Mouse (Mus musculus) neural tube, embryonic 12.5 days (tissue): ENCODE measurements around the gene Tcf3. TPM values are rescaled to one million over a fixed set of nuclear protein-coding genes. Genes with fewer than 3 reads are reported as not detected.

Experiments
- ATAC-seq: fragments of 200-750 bp; cut with Nextera tagmentation; 2 replicates; pipeline ENCODE4 v1.8.0; 2017; ENCODE audit warnings: low read depth, mild to moderate bottlenecking, moderate TSS enrichment, moderate library complexity; ENCODE audit not compliant: low FRiP score
- H3K27ac ChIP-seq: fragments of 300-500 bp; sonication (generic); 2 replicates; pipeline ENCODE4 v1.5.1; 2016
- H3K27me3 ChIP-seq: fragments of 300-500 bp; sonication (generic); replicated peaks from 2 replicates; pipeline ENCODE4 v1.6.1; 2016; ENCODE audit warnings: mild to moderate bottlenecking
- H3K36me3 ChIP-seq: fragments of 300-500 bp; sonication (generic); 2 replicates; pipeline ENCODE4 v1.6.1; 2016; ENCODE audit warnings: mild to moderate bottlenecking
- H3K4me1 ChIP-seq: fragments of 300-500 bp; sonication (generic); 2 replicates; pipeline ENCODE4 v1.6.1; 2016
- H3K4me2 ChIP-seq: fragments of 300-500 bp; sonication (generic); replicated peaks from 2 replicates; pipeline ENCODE4 v1.6.1; 2016; ENCODE audit warnings: mild to moderate bottlenecking
- H3K4me3 ChIP-seq: fragments of 300-500 bp; sonication (generic); 2 replicates; pipeline ENCODE4 v1.5.1; 2016
- H3K9ac ChIP-seq: fragments of 300-500 bp; sonication (generic); 2 replicates; pipeline ENCODE4 v1.6.1; 2016; ENCODE audit warnings: mild to moderate bottlenecking
- H3K9me3 ChIP-seq: fragments of 300-500 bp; sonication (generic); 2 replicates; pipeline ENCODE4 v1.6.1; 2016; ENCODE audit warnings: mild to moderate bottlenecking
- WGBS: fragments of 180-500 bp; shearing (Covaris S2); methylation state at CpG from one replicate; pipeline ENCODE4 v1.1.7; 2016; 5-methylcytosine and 5-hydroxymethylcytosine counted together
- polyA plus RNA-seq: library from polyadenylated mRNA; unstranded; fragments of >200 nt; fragmentation: Nextera tagmentation; extraction: Ambion mirVana; gene quantifications from 2 replicates; pipeline ENCODE4 v1.2.1, GENCODE M21; 2016

The Tcf3 gene
- polyA plus RNA-seq, 1 experiment from 2014 or later = 166 TPM

DNA sequence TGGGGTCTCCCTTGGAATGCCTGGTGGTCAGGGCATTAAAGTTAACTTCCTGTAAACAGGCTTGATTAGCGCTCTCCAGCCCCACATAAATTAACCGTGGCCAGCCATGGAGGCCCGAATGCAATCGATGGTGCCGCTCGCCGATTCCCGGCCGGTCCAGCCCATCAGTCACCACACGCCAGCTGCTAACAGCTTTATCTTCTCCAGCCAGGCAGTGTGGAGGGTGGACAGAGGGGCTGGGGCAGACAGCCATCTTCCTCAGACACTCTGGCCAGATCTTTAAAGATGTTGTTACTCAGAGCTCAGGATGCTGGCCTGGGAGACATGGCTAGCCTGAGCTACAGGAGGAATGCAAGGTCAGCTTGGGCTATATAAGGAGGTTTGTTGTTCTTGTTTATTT, 20.2 kb upstream of the Tcf3 start:
- Histone ChIP-seq H3K9ac (no peak overlapping the region), H3K36me3 (no peaks in the 10 kb centered on the region)

DNA sequence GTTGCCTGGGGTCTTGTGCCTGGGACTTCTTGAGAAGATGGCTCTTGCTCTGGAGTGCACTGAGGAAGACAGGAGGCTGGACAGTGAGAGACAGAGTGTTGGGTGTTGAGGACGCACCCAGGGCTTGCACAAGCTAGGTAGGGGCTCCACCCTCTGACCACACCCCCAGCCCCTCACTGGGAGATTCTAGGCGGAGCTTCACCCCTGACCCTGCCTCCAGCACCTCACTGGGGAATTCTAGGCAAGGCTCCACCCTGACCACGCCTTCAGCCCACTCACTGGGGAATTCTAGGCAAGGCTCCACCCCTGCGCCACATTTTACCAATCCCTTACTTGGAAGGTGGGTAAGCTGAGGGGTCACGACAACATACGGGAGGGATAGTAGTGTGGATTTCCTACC, 17.2 kb upstream of the Tcf3 start:
- Histone ChIP-seq H3K9me3 (no peaks in the 10 kb centered on the region; the same call in 1 of the 2 replicates), H3K27me3 (peaks cover 32% of the 10 kb centered on the region), H3K27ac (no peak overlapping the region), H3K4me2 (no peak overlapping the region), H3K9ac (no peak overlapping the region), H3K4me1 (no peaks in the 10 kb centered on the region), H3K4me3 (no peak overlapping the region), H3K36me3 (no peaks in the 10 kb centered on the region)
- WGBS = 5% methylated on average over 6 of the region's 6 CpGs
- no peak for ATAC-seq

More for the DNA sequence above, 20.2 kb upstream of the Tcf3 start:
- ATAC-seq = no peak
- H3K4me2 ChIP-seq = no peak overlapping the region
- H3K27me3 ChIP-seq = peaks cover 15% of the 10 kb centered on the region
- no peaks in the 10 kb centered on the region; the same call in 1 of the 2 replicates for H3K9me3 ChIP-seq
- no peaks in the 10 kb centered on the region for H3K4me1 ChIP-seq
- no peak overlapping the region for H3K27ac ChIP-seq
- no peak overlapping the region for H3K4me3 ChIP-seq
- 54% methylated on average over 10 of the region's 10 CpGs for WGBS

- peak overlapping the region; percentile 41 for H3K4me2 ChIP-seq
- H3K4me1 ChIP-seq = peaks cover 7% of the 10 kb centered on the region; the same call in 1 of the 2 replicates
- no peak overlapping the region for H3K4me3 ChIP-seq
- peaks cover 44% of the 10 kb centered on the region for H3K27me3 ChIP-seq
- peak; percentile 51 for ATAC-seq
- no peaks in the 10 kb centered on the region for H3K36me3 ChIP-seq
- no peak overlapping the region for H3K9ac ChIP-seq
- H3K9me3 ChIP-seq = no peaks in the 10 kb centered on the region
- no peak overlapping the region for H3K27ac ChIP-seq
- WGBS = 7% methylated on average over 26 of the region's 26 CpGs
Observed at GRCm38 (mm10) chr10:80445898-80446601, 12.6 kb upstream of the Tcf3 start.

DNA sequence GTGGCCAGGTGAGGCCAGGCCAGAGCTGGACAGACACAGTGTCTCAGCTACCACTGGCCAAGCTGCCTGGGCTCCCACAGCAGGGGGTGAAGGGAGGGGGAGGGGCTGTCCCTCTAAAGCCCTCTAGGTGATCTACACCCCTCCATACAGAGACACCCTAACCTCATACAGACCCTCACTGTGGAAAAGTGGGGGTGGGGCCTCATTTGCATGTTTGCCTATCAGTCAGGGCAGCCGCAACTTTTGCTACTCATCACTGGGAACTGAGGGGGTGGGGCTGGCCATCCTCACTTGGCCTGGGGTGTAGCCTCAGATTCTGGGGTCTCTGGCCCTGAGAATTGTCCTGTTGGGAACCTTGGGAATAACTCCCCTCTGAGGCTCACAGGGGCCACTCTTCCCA, 11.6 kb upstream of the Tcf3 start:
- Histone ChIP-seq H3K4me1 (peaks cover 7% of the 10 kb centered on the region; the same call in 1 of the 2 replicates), H3K27ac (no peak overlapping the region), H3K27me3 (peaks cover 37% of the 10 kb centered on the region), H3K4me3 (no peak overlapping the region), H3K36me3 (no peaks in the 10 kb centered on the region), H3K9me3 (no peaks in the 10 kb centered on the region), H3K4me2 (no peak overlapping the region), H3K9ac (0 out of 2 replicates have a peak overlapping the region, but pooled peaks have one; percentile 8)
- ATAC-seq = no peak
- WGBS = 18% methylated on average over 1 of the region's 1 CpGs

DNA sequence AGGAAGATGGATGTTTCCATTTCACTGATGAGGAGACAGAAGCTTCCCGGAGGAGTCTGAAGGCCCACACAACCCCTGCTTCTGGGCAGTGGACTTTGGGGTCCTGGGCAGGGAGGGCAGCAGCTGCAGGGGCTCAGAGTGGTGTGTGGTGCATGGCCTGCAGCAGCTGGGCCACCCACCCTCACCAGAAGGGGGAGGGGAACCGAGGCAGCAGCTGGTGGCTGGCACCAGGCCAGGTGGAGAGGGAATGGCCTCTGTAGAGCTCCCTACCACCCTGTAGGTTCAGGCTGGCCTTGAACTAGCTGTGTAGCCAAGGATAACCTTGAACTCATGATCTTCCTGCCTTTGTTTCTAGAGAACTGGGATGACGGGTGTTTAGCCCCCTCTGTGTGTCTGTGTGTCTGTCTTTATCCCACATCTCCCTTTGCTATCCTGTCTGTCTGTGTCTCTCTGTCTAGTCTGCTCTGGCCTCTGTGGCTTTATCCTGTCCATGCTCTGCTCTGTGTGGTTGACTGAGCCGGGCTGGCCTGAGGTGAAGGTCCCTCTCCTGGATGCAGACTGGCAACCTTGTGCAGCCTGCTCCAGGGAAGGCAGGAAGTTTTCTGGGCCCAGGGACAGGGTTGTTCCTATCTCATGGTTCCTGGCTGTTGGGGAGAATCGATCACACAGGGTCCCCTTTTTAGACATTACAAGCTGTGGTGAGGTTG, 11.0 kb upstream of the Tcf3 start:
- peak overlapping the region; percentile 9; the same call in 1 of the 2 replicates for H3K9ac ChIP-seq
- H3K27ac ChIP-seq = no peak overlapping the region
- 54% methylated on average over 5 of the region's 5 CpGs for WGBS
- ATAC-seq = no peak
- peaks cover 37% of the 10 kb centered on the region for H3K27me3 ChIP-seq
- no peak overlapping the region for H3K4me3 ChIP-seq
- no peaks in the 10 kb centered on the region for H3K36me3 ChIP-seq
- no peaks in the 10 kb centered on the region for H3K9me3 ChIP-seq
- no peak overlapping the region for H3K4me2 ChIP-seq
- peaks cover 7% of the 10 kb centered on the region; the same call in 1 of the 2 replicates for H3K4me1 ChIP-seq

GRCm38 (mm10) chr10:80443575-80444278, 10.3 kb upstream of the Tcf3 start:
- Histone ChIP-seq H3K27ac (no peak overlapping the region), H3K4me2 (no peak overlapping the region), H3K4me1 (peaks cover 7% of the 10 kb centered on the region; the same call in 1 of the 2 replicates), H3K27me3 (peaks cover 35% of the 10 kb centered on the region), H3K9me3 (no peaks in the 10 kb centered on the region), H3K36me3 (no peaks in the 10 kb centered on the region), H3K4me3 (no peak overlapping the region), H3K9ac (peak overlapping the region; percentile 13; the same call in 1 of the 2 replicates)
- 81% methylated on average over 7 of the region's 8 CpGs for WGBS
- no peak for ATAC-seq

- WGBS = 67% methylated on average over 2 of the region's 2 CpGs
- Histone ChIP-seq H3K27me3 (peaks cover 31% of the 10 kb centered on the region), H3K36me3 (no peaks in the 10 kb centered on the region), H3K4me1 (peaks cover 7% of the 10 kb centered on the region; the same call in 1 of the 2 replicates), H3K4me2 (no peak overlapping the region), H3K4me3 (no peak overlapping the region), H3K9me3 (no peaks in the 10 kb centered on the region), H3K27ac (no peak overlapping the region), H3K9ac (0 out of 2 replicates have a peak overlapping the region, but pooled peaks have one; percentile 13)
- no peak for ATAC-seq
Observed at GRCm38 (mm10) chr10:80442989-80443388, 9.5 kb upstream of the Tcf3 start.

DNA sequence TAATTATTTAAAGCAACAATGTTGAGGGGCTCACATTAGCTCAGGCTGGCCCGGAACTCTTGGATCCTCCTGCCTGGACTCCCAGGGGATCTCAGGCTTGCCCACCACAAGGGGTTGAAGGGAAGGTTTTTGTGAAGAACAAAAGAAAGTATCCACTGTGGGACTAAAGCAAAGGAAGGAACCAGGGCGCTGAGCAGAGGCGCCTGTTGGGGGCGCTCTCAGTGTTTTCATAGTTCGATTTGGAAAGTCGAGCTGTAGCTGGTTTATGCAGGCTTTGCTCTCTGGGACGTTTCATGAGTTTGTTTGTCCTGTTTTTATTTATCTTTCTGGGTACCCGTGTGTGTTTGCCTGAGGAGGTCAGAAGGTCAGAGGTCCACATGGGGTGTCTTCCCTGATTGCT, 8.2 kb upstream of the Tcf3 start:
- H3K27ac ChIP-seq = no peak overlapping the region
- H3K4me1 ChIP-seq = peaks cover 7% of the 10 kb centered on the region; the same call in 1 of the 2 replicates
- ATAC-seq = no peak
- no peak overlapping the region for H3K9ac ChIP-seq
- H3K9me3 ChIP-seq = no peaks in the 10 kb centered on the region
- peaks cover 22% of the 10 kb centered on the region for H3K27me3 ChIP-seq
- H3K36me3 ChIP-seq = no peaks in the 10 kb centered on the region
- no peak overlapping the region for H3K4me3 ChIP-seq
- H3K4me2 ChIP-seq = no peak overlapping the region
- 60% methylated on average over 8 of the region's 8 CpGs for WGBS

- Histone ChIP-seq H3K4me2 (no peak overlapping the region), H3K27me3 (peaks cover 13% of the 10 kb centered on the region), H3K9ac (no peak overlapping the region), H3K36me3 (no peaks in the 10 kb centered on the region), H3K4me1 (peaks cover 15% of the 10 kb centered on the region; the same call in 1 of the 2 replicates), H3K4me3 (no peak overlapping the region), H3K9me3 (no peaks in the 10 kb centered on the region), H3K27ac (no peak overlapping the region)
- ATAC-seq = no peak
Observed at GRCm38 (mm10) chr10:80440031-80440430, 6.6 kb upstream of the Tcf3 start.

GRCm38 (mm10) chr10:80437973-80438372, 4.5 kb upstream of the Tcf3 start:
- Histone ChIP-seq H3K4me2 (no peak overlapping the region), H3K36me3 (no peaks in the 10 kb centered on the region), H3K9me3 (no peaks in the 10 kb centered on the region), H3K9ac (no peak overlapping the region), H3K4me3 (no peak overlapping the region), H3K27me3 (peaks cover 2% of the 10 kb centered on the region; the same call in 1 of the 2 replicates), H3K27ac (no peak overlapping the region), H3K4me1 (0 out of 2 replicates have a peak, but pooled peaks cover 8% of the 10 kb centered on the region)
- 80% methylated on average over 4 of the region's 4 CpGs for WGBS
- ATAC-seq = no peak

GRCm38 (mm10) chr10:80436276-80436675, 2.8 kb upstream of the Tcf3 start:
- 16% methylated on average over 9 of the region's 9 CpGs for WGBS
- H3K4me2 ChIP-seq = no peak overlapping the region
- H3K27me3 ChIP-seq = no peaks in the 10 kb centered on the region; the same call in 1 of the 2 replicates

DNA sequence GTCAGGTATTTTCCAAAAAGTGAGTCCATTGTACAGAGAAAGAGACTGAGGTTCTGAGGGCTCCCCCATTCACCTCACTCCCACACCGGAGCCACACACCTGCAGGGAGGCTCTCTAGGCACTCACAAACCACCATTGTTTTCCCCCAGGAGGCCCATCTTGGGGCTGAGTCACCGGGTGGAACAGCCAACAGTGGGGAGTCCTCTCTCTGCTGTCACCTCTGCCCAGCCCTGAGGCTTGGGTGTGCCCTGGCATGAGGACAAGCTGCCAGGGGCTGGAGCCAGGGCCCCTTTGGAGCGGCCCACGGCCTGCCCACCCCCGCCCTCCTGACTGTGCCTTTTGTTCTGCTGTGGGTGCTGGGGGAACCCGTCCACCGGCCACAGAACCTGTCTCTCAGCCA, 2.3 kb upstream of the Tcf3 start:
- Histone ChIP-seq H3K4me3 (no peak overlapping the region), H3K27me3 (no peaks in the 10 kb centered on the region), H3K4me1 (peaks cover 27% of the 10 kb centered on the region), H3K9me3 (no peaks in the 10 kb centered on the region), H3K9ac (no peak overlapping the region), H3K4me2 (0 out of 2 replicates have a peak overlapping the region, but pooled peaks have one; percentile 12), H3K36me3 (peaks cover under 1% of the 10 kb centered on the region; the same call in 1 of the 2 replicates), H3K27ac (no peak overlapping the region)
- no peak for ATAC-seq
- WGBS = 44% methylated on average over 7 of the region's 7 CpGs

More at GRCm38 (mm10) chr10:80436276-80436675, 2.8 kb upstream of the Tcf3 start:
- Histone ChIP-seq H3K36me3 (no peaks in the 10 kb centered on the region), H3K9ac (no peak overlapping the region), H3K9me3 (no peaks in the 10 kb centered on the region), H3K4me3 (no peak overlapping the region), H3K27ac (no peak overlapping the region), H3K4me1 (peaks cover 22% of the 10 kb centered on the region)
- no peak for ATAC-seq
